In genomic region chr10:37626758-37627201, GRCm38 (mm10) we compare ENCODE assay signal across 15 mouse cellular contexts.
DNase-seq lines count a peak whose midpoint lies in the region; ATAC-seq lines count a peak whose summit lies in the region.
"Had no signal": no experiment of that assay in that cellular context is flagged by ENCODE, and none has a peak within 500 bp of the region (broad histone marks: within the 10 kb centered on the region; RNA-seq: fewer than 3 reads in every experiment).

No protein-coding gene starts in this region.

- no peak overlapping the region for H3K27ac ChIP-seq in hindbrain, embryonic 11.5 days (ENCODE audit: low read depth, low read length)
- H3K27ac ChIP-seq in hindbrain, embryonic 10.5 days: no peak overlapping the region
- no peak overlapping the region for H3K27ac ChIP-seq in embryonic facial prominence, embryonic 10.5 days (replicated peaks)
- H3K27ac ChIP-seq in hindbrain, embryonic 16.5 days (ENCODE audit: low read depth, low read length): no peak overlapping the region
- H3K27ac ChIP-seq: embryonic facial prominence, embryonic 12.5 days; heart, embryonic 10.5 days; kidney, postnatal 0 days; limb, embryonic 13.5 days had no signal

- no peak overlapping the region for H3K4me2 ChIP-seq in hindbrain, embryonic 11.5 days (replicated peaks; ENCODE audit: low read depth, low read length)
- no peak overlapping the region for H3K4me2 ChIP-seq in hindbrain, embryonic 16.5 days (ENCODE audit: low read length)
- H3K4me2 ChIP-seq: embryonic facial prominence, embryonic 12.5 days; limb, embryonic 13.5 days had no signal

- ATAC-seq in hindbrain, embryonic 11.5 days (ENCODE audit: low FRiP score): peak; percentile 82
- peak; percentile 75 for ATAC-seq in hindbrain, embryonic 16.5 days
- no peak for ATAC-seq in CD4-positive, CD25-positive, alpha-beta regulatory T cell, adult 4 months

- no peaks in the 10 kb centered on the region for H3K9me3 ChIP-seq in hindbrain, embryonic 11.5 days (ENCODE audit: control insufficient read depth, low read length)
- H3K9me3 ChIP-seq in hindbrain, embryonic 10.5 days: no peaks in the 10 kb centered on the region
- H3K9me3 ChIP-seq in embryonic facial prominence, embryonic 10.5 days: no peaks in the 10 kb centered on the region
- H3K9me3 ChIP-seq in hindbrain, embryonic 16.5 days (ENCODE audit: control insufficient read depth, low read length): no peaks in the 10 kb centered on the region
- H3K9me3 ChIP-seq: embryonic facial prominence, embryonic 12.5 days; limb, embryonic 13.5 days had no signal

- no peak overlapping the region for H3K4me3 ChIP-seq in hindbrain, embryonic 11.5 days (ENCODE audit: low read depth, low read length)
- H3K4me3 ChIP-seq in hindbrain, embryonic 10.5 days: no peak overlapping the region
- H3K4me3 ChIP-seq in embryonic facial prominence, embryonic 10.5 days: no peak overlapping the region
- H3K4me3 ChIP-seq in hindbrain, embryonic 16.5 days (ENCODE audit: low read length): no peak overlapping the region
- H3K4me3 ChIP-seq: embryonic facial prominence, embryonic 12.5 days; heart, embryonic 10.5 days; limb, embryonic 13.5 days had no signal

- H3K36me3 ChIP-seq in hindbrain, embryonic 11.5 days (ENCODE audit: control insufficient read depth, insufficient read depth, low read length): no peaks in the 10 kb centered on the region
- H3K36me3 ChIP-seq in hindbrain, embryonic 10.5 days: no peaks in the 10 kb centered on the region
- H3K36me3 ChIP-seq in embryonic facial prominence, embryonic 10.5 days (replicated peaks): no peaks in the 10 kb centered on the region
- H3K36me3 ChIP-seq in hindbrain, embryonic 16.5 days (ENCODE audit: control insufficient read depth, insufficient read depth, low read length): no peaks in the 10 kb centered on the region
- H3K36me3 ChIP-seq: embryonic facial prominence, embryonic 12.5 days; heart, embryonic 10.5 days; limb, embryonic 13.5 days had no signal

- H3K27me3 ChIP-seq in hindbrain, embryonic 11.5 days (ENCODE audit: control insufficient read depth, insufficient read depth, low read length): no peaks in the 10 kb centered on the region
- H3K27me3 ChIP-seq in hindbrain, embryonic 10.5 days (ENCODE audit: insufficient read depth, poor library complexity, severe bottlenecking): no peaks in the 10 kb centered on the region
- no peaks in the 10 kb centered on the region for H3K27me3 ChIP-seq in embryonic facial prominence, embryonic 10.5 days (replicated peaks; ENCODE audit: low read depth, poor library complexity, severe bottlenecking)
- no peaks in the 10 kb centered on the region for H3K27me3 ChIP-seq in hindbrain, embryonic 16.5 days (replicated peaks; ENCODE audit: control insufficient read depth, insufficient read depth, low read length)
- H3K27me3 ChIP-seq: embryonic facial prominence, embryonic 12.5 days; limb, embryonic 13.5 days had no signal

- WGBS in hindbrain, embryonic 11.5 days: 52% methylated on average over 5 of the region's 5 CpGs
- 77% methylated on average over 5 of the region's 5 CpGs for whole genome bisulfite sequencing in hindbrain, embryonic 10.5 days
- 51% methylated on average over 5 of the region's 5 CpGs for WGBS in embryonic facial prominence, embryonic 10.5 days
- WGBS in hindbrain, embryonic 16.5 days: 17% methylated on average over 5 of the region's 5 CpGs

- H3K9ac ChIP-seq in hindbrain, embryonic 11.5 days (ENCODE audit: low read depth, low read length): no peak overlapping the region
- no peak overlapping the region for H3K9ac ChIP-seq in hindbrain, embryonic 16.5 days (ENCODE audit: low read depth, low read length)
- H3K9ac ChIP-seq: embryonic facial prominence, embryonic 12.5 days; limb, embryonic 13.5 days had no signal

- no peak for DNase-seq in hindbrain, embryonic 11.5 days (ENCODE audit: low spot score)
- DNase-seq in hindbrain, embryonic 10.5 days (ENCODE audit: low spot score): no peak
- peak; percentile 31 for DNase-seq in ES-CJ7 (ENCODE audit: low read depth, low spot score)
- DNase-seq in embryonic facial prominence, embryonic 10.5 days (ENCODE audit: low spot score): peak; percentile 31
- no peak for DNase-seq in adrenal gland, postnatal 10 days
- DNase-seq in right cerebral cortex, postnatal 10 days (ENCODE audit: low spot score in 2 of 2): no peak
- DNase-seq: adrenal gland, postnatal 36 days; cerebellum, adult 2 months; lung, adult 2 months had no signal

- no peaks in the 10 kb centered on the region for H3K4me1 ChIP-seq in hindbrain, embryonic 11.5 days (replicated peaks; ENCODE audit: control insufficient read depth, insufficient read depth, low read length)
- H3K4me1 ChIP-seq in hindbrain, embryonic 10.5 days (replicated peaks): no peaks in the 10 kb centered on the region
- peaks cover 9% of the 10 kb centered on the region for H3K4me1 ChIP-seq in embryonic facial prominence, embryonic 10.5 days
- no peaks in the 10 kb centered on the region for H3K4me1 ChIP-seq in hindbrain, embryonic 16.5 days (ENCODE audit: control insufficient read depth, insufficient read depth, low read depth, low read length)
- H3K4me1 ChIP-seq: embryonic facial prominence, embryonic 12.5 days had no signal

Comparison
In these comparisons a context has a peak if more than half of its experiments do, and no peak if none do; other contexts are left out.
1. DNase-seq: peak in ES-CJ7 (single experiment) and embryonic facial prominence, embryonic 10.5 days (single experiment); none in hindbrain, embryonic 11.5 days (single experiment), hindbrain, embryonic 10.5 days (single experiment), adrenal gland, postnatal 10 days (single experiment) and right cerebral cortex, postnatal 10 days (0 of 2).